Mouse (Mus musculus) C2C12 (cell line): ENCODE measurements at regions not wholly inside any gene's neighbourhood (a gene's known extent, or its start where the extent isn't known, plus 50 kb on each side); places are given as distances from the start of the nearest gene placed in this dataset.

Source experiments
- H3K27me3 ChIP-seq: one replicate; pipeline ENCODE4 v1.6.1; 2011; ENCODE audit not compliant: control insufficient read depth, insufficient read depth, insufficient read length
- H3K36me3 ChIP-seq: one replicate; pipeline ENCODE4 v1.6.1; 2011; ENCODE audit not compliant: control insufficient read depth, insufficient read depth
- H3K4me3 ChIP-seq: one replicate; pipeline ENCODE4 v1.5.1; 2011; ENCODE audit warnings: mild to moderate bottlenecking, control low read depth; ENCODE audit not compliant: poor library complexity, insufficient read depth, severe bottlenecking
- H3K79me2 ChIP-seq: one replicate; pipeline ENCODE4 v1.6.1; 2011; ENCODE audit not compliant: control insufficient read depth, insufficient read depth
- H3K79me3 ChIP-seq: one replicate; pipeline ENCODE4 v1.6.1; 2011; ENCODE audit warnings: low read depth, control low read depth
- H3ac ChIP-seq: one replicate; pipeline ENCODE3; 2011; ENCODE audit warnings: low read depth; ENCODE audit not compliant: control insufficient read depth, insufficient read length
- CEBPB ChIP-seq: IDR thresholded peaks from one replicate; pipeline ENCODE4 v1.6.1; 2011; ENCODE audit warnings: low read depth, mild to moderate bottlenecking, control low read depth, moderate library complexity
- CTCF ChIP-seq: IDR thresholded peaks from one replicate; pipeline ENCODE4 v1.5.1; 2011; ENCODE audit not compliant: control insufficient read depth, insufficient read depth, insufficient read length
- FOSL1 ChIP-seq: IDR thresholded peaks from one replicate; pipeline ENCODE4 v1.8.0; 2011; ENCODE audit warnings: mild to moderate bottlenecking, low read length; ENCODE audit not compliant: poor library complexity, insufficient read depth, severe bottlenecking
- MAX ChIP-seq: IDR thresholded peaks from one replicate; pipeline ENCODE4 v1.6.1; 2011; ENCODE audit warnings: mild to moderate bottlenecking, control low read depth
- MYOD1 ChIP-seq: IDR thresholded peaks from one replicate; pipeline ENCODE4 v1.6.1; 2011; ENCODE audit warnings: low read depth; ENCODE audit not compliant: control insufficient read depth, insufficient read length
- MYOG ChIP-seq: IDR thresholded peaks from one replicate; pipeline ENCODE4 v1.6.1; 2011; ENCODE audit not compliant: control insufficient read depth, insufficient read length; ENCODE audit errors: extremely low read depth
- USF1 ChIP-seq: IDR thresholded peaks from one replicate; pipeline ENCODE4 v1.6.1; 2011; ENCODE audit warnings: low read depth, mild to moderate bottlenecking, control low read depth, moderate library complexity

DNA sequence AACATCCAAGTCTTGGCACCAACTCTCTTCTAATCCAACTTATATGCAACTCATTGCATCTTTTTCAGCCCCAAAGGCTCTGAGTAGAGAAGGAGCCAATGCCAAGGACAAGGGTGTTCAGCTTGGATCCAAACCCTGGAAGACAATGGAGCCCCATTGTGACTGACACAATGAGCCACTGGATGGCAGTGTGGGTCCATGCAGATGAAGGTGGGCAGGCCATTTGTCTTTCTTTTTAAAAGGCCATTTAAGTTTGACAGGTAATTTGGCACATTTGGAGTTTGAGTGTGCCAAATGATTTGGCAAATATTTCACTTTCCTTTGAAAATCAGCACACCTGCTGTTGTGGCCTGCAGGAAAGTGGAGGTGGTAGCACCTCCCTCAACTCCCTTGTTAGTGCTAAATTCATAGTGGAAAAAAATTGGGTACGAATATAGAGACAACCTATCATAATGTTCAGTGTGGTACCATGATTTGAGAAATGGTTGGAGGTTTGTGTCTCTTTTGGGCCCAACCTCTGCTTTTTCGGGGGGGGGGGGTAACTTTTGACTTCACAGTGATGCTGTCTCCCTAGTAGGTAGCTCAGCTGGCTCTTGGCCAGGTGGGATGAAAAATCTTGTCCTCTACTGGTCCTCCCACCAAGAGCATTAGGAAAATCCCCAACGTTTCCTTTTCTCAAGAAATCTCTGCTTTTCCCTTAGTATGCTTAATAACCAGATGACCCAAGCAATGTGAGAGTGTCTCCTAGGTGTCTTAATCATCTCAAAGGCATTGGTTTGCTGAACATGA, 304.0 kb upstream of the Kif2a start:
- H3K79me2 ChIP-seq: no peaks in the 10 kb centered on the region
- no peaks in the 10 kb centered on the region for H3K79me3 ChIP-seq
- H3K27me3 ChIP-seq: no peaks in the 10 kb centered on the region
- H3K4me3 ChIP-seq: no peak overlapping the region
- peak; percentile 48 for TF ChIP-seq CTCF
- no peak for TF ChIP-seq FOSL1
- no peak for TF ChIP-seq USF1
- no peak for TF ChIP-seq MYOG
- no peak for TF ChIP-seq MYOD1
- no peaks in the 10 kb centered on the region for H3K36me3 ChIP-seq
- no peak overlapping the region for H3ac ChIP-seq

DNA sequence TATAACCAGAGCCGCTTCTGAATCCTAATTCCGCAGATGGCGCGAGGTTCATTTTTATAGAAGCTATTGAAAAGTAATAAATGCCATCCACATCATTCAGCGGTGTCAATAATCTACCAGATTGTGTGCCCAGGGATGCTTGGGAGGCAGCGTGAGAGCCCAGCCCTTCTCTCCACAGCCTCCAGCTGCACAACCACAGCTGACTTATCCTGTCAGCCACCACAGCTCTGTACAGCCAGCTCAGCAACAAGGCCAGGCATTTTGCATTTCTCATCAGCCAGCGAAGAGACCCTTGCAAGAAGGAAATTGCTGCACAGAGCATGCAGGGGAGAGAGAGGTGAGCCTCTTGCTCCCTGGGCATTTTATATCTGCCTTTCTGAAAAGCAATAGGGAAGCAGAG, 292.8 kb upstream of the Kif2a start:
- Histone ChIP-seq H3K79me2 (no peaks in the 10 kb centered on the region), H3ac (no peak overlapping the region), H3K36me3 (no peaks in the 10 kb centered on the region), H3K79me3 (no peaks in the 10 kb centered on the region), H3K27me3 (peaks cover 5% of the 10 kb centered on the region), H3K4me3 (no peak overlapping the region)
- TF ChIP-seq FOSL1 (no peak), CTCF (no peak), MYOG (no peak), MYOD1 (no peak), MAX (no peak), USF1 (no peak), CEBPB (no peak)

DNA sequence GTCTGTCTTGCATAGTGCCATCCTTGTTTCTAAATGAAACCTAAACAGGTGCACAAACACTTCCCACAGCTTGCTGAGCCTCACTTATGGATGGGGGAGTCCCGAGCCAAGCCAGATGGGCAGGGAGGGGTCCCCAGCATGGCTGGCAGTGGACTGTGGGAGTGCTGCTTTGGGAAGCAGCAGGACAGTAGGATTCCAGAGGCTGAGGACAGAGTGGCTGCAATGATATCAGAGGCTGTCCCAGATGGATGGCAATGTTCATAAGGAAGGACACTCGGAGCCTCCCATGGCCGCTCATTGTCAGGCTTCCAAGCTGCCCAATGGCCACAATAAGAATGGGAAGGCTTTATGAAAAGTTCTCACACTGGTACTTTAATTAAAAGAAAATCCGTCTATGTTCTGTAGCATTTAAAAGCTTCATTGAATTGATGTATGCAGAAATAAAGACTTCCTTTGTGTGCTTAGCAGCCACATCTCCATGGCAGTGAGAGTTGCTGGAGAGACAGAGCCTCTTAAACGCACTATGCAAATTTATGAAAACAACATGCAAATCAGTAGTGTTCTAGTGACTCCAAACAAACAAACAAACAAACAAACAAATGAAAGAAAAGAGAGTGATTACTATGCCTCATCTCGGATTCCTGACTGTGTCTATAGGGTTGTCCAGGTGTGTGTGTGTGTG, 287.2 kb upstream of the Kif2a start:
- no peaks in the 10 kb centered on the region for H3K36me3 ChIP-seq
- H3K4me3 ChIP-seq: no peak overlapping the region
- H3K79me3 ChIP-seq: no peaks in the 10 kb centered on the region
- H3K27me3 ChIP-seq: no peaks in the 10 kb centered on the region
- H3ac ChIP-seq: no peak overlapping the region
- TF ChIP-seq CEBPB (no peak), MYOG (no peak), USF1 (no peak), MYOD1 (no peak), MAX (no peak), CTCF (no peak), FOSL1 (no peak)
- H3K79me2 ChIP-seq: no peaks in the 10 kb centered on the region

DNA sequence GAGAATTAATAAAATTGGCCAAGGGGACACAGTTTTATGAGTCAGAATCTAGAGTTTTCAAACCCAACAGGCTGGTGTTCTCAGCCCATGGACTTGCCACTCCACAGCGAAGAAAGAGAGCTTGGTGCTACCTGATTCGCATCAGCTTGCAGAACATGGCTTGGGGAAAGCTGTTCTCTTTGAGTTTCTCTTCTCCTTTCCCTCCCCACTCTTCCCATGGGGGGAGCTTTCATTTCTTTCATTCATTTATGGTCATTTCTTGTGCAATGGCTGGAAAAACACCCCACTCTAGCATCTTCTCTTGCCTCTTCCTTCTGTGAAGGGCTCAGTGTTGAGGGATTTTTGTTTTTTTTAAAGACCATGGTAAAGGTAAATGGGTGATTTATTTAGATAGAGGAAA, 286.5 kb upstream of the Kif2a start:
- TF ChIP-seq CTCF (no peak), MYOG (no peak), MYOD1 (no peak), USF1 (no peak), FOSL1 (no peak), CEBPB (no peak), MAX (no peak)
- Histone ChIP-seq H3K79me2 (no peaks in the 10 kb centered on the region), H3ac (no peak overlapping the region), H3K79me3 (no peaks in the 10 kb centered on the region), H3K4me3 (no peak overlapping the region), H3K27me3 (no peaks in the 10 kb centered on the region), H3K36me3 (no peaks in the 10 kb centered on the region)

DNA sequence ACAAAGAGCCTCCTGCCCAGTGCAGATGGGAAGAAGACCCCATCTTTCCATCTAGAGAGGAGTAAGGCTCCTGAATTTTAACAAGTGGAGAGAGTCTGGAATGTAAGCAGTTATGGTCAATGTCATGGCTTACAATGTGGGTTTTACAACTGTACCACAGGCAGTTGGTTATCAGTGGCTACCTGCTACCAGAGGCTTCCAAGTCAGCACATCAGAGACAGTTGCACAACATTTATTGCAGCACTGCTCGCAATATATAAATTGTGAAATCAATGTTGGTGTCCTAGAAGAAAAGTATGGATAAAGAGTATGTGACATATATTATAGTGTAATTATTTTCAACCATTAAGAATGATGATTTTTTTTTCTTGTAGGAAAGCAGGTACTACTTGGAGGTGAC, 285.0 kb upstream of the Kif2a start:
- Histone ChIP-seq H3K36me3 (no peaks in the 10 kb centered on the region), H3K79me3 (no peaks in the 10 kb centered on the region), H3K4me3 (no peak overlapping the region), H3K79me2 (no peaks in the 10 kb centered on the region), H3K27me3 (no peaks in the 10 kb centered on the region), H3ac (no peak overlapping the region)
- TF ChIP-seq FOSL1 (no peak), CTCF (no peak), USF1 (no peak), MYOD1 (no peak)

DNA sequence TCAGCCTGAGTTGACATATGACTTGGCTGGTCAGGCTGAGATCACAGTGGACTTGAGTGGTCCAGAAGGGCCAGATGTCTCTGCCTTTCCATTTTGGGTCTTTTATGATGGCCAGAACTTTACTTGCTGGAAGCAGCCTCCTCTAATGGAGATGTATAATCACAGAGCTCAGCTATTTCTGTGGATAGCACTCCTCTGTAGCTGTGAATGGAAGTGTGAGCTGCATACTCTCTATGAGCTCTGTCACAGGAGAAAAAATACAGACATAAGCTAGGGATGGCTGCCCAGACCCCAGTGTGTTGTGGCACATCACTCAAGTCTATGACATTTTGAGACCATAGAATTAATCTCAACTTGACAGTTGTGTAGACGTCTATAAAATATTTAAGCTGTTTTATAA, 284.3 kb upstream of the Kif2a start:
- no peaks in the 10 kb centered on the region for H3K79me3 ChIP-seq
- H3K27me3 ChIP-seq: no peaks in the 10 kb centered on the region
- TF ChIP-seq FOSL1 (no peak), MYOG (no peak), MAX (no peak), CTCF (no peak), USF1 (no peak), CEBPB (no peak), MYOD1 (no peak)
- no peak overlapping the region for H3ac ChIP-seq
- no peak overlapping the region for H3K4me3 ChIP-seq
- H3K79me2 ChIP-seq: no peaks in the 10 kb centered on the region
- H3K36me3 ChIP-seq: no peaks in the 10 kb centered on the region
